Mouse (Mus musculus) erythroid progenitor cell, adult 5-6 weeks (primary cell): ENCODE data around the gene Slc45a3. TPM values are rescaled to one million over a fixed set of nuclear protein-coding genes. Genes with fewer than 3 reads are reported as not detected.
A peak's percentile ranks its signal among the peaks of the same experiment; 100 is the strongest.

Source experiments
- ATAC-seq: replicated peaks from 2 replicates; pipeline ENCODE4 v1.8.0; 2016; ENCODE audit warnings: moderate number of reproducible peaks, mild to moderate bottlenecking, moderate TSS enrichment, inconsistent platforms; ENCODE audit not compliant: poor library complexity, low FRiP score, severe bottlenecking
- total RNA-seq, 2 experiments: library from RNA; stranded (forward) in 1 of 2; stranded (reverse) in 1 of 2; fragments of 150-400 nt in 1 of 2; fragments of 186-747, 209-891 nt in 1 of 2; gene quantifications; 2 replicates each; pipeline versions ENCODE4 v1.2.3 to v1.2.4; 2015 to 2017; ENCODE audit warnings: low replicate concordance in 2 of 2

The Slc45a3 gene
- total RNA-seq, 2 experiments from 2014 or later, result not detected

DNA sequence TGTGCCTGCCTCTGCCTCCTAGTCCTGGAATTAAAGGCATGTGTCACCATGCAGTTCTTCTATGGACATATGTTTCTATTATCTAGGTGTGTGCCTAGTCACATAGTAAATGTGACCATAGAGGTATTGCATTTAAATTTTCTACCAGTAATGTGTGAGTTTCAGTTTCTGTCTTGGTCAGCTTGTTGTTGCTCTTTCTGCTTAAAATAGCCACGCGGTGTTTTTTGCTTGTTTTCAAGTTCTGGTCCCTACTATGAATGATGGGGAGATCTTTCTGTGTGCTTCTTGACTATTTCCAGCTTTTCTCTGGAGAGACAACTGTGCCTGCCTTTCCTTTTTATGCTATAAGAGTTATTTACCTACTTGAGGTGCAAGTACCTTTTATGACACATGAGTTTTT is 49.0 kb downstream of the Slc45a3 start:
- no peak for ATAC-seq

DNA sequence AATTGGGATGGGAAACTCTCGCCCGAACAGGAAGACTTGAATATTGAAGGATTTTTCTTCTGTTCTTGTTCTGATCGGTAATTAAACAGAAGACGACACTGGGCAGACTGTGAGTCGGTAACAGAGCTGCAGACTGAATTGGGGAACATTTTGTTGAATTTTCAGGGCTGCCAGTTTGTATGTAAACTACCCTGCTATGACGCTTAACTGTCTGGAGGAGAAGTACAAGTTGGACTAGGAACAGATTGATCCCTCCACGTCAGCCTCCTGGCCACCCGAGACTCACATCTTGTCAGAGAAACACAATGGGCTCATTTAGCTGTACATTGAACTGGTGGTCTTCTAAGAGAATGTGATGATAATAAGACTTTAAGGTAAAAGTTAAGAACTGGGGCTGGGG is 50.1 kb downstream of the Slc45a3 start:
- ATAC-seq, result no peak

DNA sequence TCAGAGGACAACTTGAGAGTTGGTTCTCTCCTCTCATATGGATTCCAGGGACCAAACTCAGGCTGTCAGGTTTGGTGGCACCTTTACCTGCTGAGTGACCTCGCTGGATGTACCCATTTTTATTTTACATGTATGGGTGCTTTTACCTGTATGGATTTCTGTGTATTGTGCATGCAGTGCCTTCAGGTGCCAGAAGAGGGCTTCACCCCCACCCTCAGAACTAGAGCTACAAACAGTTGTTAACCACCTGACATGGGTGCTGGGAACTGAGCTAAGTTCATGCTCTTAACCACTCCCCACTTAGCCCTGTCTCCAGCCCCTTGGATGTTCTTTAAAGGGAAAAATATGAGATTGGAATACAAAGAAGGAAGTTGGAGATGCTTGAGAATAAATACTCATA is 52.0 kb downstream of the Slc45a3 start:
- no peak; the same call in 1 of the 2 replicates for ATAC-seq

DNA sequence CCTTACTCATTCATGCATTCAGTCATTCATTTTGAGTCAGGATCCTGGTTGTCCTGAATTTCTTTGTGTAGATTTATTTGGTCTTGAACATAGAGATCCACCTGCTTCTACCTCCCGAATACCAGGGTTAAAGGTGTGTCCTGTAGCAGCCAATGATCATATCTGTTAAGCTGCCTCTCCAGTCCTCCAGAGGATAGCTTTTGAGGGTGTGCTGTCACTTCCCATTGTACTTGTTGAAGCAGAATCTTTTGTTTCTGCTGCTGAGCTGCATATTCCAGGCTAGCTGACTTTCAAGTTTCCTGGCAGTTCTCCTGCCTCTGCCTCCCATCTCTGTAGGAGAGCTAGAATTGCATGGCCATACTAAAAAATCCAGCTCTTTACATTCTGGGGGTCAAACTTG is 53.9 kb downstream of the Slc45a3 start:
- ATAC-seq, result no peak

DNA sequence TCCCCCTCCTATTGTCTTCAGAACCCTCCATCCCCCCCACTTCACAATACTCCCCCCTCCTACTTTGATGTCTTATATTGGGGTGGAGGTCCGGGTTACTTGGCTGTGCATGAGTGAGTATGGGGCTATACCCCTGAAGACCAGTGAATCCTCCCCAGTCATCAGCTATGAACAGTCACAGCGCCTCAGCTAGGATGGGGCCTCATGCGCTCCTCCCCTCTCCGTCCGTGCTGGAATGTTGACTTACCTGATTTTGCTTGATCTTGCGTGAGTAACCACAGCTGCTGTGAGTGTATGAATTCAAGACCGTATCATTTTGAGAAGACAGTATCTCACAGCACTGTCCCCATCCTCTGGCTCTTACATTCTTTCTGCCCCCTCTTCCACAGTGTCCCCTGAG is 57.1 kb downstream of the Slc45a3 start:
- ATAC-seq, result no peak

DNA sequence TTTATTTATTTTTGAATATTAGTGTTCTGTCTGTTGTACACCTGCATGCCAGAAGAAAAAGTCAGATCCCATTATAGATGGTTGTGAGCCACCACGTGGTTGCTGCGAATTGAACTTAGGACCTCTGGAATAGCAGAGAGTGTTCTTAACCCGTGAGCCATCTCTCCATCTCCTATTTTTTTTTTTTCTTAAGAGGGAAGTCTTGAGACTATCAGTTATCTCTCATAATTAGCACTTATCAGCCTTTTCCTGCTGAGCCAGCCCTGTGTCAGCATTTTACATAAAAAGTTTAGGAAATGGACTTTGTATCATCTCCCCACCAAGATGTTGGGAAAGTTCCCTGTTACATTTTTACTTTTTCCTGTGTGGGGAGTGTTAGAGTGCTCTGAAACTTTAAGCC is 59.3 kb downstream of the Slc45a3 start:
- ATAC-seq, result no peak

DNA sequence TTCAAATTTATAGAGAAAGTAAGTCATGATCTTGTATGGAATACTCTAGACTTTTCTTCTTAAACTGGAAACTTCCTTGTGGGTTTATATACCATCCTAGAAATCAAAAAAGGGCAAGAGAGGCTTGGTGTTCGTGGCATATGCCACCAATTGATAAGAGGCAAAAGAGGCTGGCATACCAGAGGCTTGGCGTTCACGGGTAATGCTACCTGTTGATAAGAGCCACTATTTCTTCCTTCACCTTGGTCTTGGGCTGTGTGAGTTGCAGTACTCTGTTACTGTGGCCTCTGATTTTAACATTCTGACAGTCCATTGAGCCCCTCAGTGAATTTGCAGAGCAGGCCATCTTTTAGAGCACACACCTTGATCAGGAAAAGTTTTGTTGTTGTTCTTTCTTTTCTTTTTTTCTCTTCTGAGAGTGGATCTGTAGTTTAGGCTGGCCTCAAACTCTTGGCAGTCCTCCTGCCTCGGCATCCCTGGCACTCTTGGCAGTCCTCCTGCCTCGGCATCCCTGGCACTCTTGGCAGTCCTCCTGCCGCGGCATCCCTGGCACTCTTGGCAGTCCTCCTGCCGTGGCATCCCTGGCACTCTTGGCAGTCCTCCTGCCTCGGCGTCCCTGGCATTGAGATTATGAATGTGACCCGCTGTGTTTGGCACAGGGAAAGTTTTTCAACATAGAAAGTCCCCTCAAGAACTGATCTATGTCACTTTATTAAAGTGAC is 64.3 kb downstream of the Slc45a3 start:
- peak; percentile 94 for ATAC-seq

DNA sequence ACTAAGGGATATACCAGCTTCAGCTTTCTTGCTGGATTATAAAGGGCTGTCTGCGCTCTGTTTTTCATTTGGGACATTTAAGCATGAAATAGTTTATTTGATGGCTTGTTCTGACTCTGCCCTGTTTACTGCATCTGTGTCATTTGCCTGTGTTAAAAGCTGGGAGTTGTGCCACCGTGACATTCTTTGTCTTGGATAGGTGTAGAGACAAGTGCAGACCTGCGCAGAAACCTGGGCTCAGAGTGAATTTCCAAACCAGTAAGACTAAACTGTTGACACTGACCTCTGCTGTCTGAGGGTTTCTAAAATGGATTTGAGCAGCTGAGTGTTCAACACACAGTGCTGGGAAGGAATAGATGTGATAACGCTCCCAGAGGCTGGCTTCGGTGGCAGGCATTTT is 65.2 kb downstream of the Slc45a3 start:
- ATAC-seq, result no peak

DNA sequence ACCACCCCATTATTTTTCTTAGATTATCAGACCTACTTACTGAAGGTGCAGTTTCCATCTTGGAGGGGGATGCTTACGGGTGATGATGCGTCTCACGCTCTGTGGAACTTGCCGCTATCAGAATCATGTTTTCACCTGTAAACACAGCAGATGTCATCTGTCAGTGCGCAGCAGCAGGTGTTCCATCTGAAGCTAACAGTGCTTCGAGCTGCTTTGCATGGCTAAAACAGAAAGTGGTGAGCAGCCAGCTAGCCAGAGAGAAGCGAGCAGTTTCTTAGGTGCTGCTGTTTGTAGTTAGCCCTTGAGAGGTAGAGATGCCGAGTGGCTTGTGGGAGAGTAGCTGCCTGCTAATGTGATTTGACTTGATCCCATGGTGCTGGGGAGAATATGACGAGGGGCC is 65.6 kb downstream of the Slc45a3 start:
- no peak for ATAC-seq

DNA sequence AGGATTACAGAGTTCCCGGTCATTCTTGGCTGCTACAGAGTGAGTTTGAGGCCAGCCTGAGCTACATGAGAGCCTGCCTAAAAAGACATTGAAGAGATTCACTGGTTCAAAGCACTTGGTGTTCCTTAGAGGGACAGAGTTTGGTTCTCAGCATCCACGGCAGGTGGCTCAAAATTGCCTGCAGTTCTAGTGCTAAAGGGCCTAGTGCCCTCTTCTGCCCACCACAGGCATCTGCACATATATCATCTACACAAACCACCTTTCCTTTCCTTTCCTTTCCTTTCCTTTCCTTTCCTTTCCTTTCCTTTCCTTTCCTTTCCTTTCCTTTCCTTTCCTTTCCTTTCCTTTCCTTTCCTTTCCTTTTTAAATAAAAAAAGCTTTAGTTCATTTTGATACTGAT is 67.8 kb downstream of the Slc45a3 start:
- no peak for ATAC-seq

DNA sequence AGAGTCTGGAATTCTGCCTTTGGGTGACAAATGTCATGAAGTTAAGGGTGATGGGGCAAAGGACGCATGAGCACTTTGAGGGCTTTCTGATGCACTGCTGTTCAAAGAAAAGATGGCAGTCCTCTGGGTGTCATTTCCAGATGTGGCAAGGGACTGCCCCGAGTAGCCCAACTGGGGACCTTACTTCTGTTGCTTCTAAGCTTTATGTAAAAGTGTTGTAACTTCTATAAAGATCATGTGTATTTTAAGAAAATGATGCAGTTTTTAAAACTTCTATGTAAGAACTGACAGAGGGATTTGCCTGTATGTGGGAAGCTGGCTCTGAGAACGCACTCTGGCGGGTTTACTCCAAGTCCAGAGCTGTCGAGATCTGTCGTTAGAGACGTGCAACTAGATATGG is 69.4 kb downstream of the Slc45a3 start:
- ATAC-seq, result no peak

Other genes starting within 250 kb of the Slc45a3 start
- gene Slc26a9, start 218.9 kb upstream of the Slc45a3 start, total RNA-seq (2015; ENCODE audit: low replicate concordance), result not detected in 2 replicates
- not detected in 2 replicates for gene Slc26a9, start 218.9 kb upstream of the Slc45a3 start, total RNA-seq (2017; ENCODE audit: low replicate concordance)
- gene Pm20d1, start 165.6 kb upstream of the Slc45a3 start, total RNA-seq (2015; ENCODE audit: low replicate concordance), result not detected in 2 replicates
- not detected in 2 replicates for gene Pm20d1, start 165.6 kb upstream of the Slc45a3 start, total RNA-seq (2017; ENCODE audit: low replicate concordance)
- 0.72 and 1.7 TPM in 2 replicates for gene Slc41a1, start 135.5 kb upstream of the Slc45a3 start, total RNA-seq (2015; ENCODE audit: low replicate concordance)
- 0.64 and 2.2 TPM in 2 replicates for gene Slc41a1, start 135.5 kb upstream of the Slc45a3 start, total RNA-seq (2017; ENCODE audit: low replicate concordance)
- gene Rab29, start 95.7 kb upstream of the Slc45a3 start, total RNA-seq (2015; ENCODE audit: low replicate concordance), result 4.3 and 4.6 TPM in 2 replicates
- 2.1 and 3.0 TPM in 2 replicates for gene Rab29, start 95.7 kb upstream of the Slc45a3 start, total RNA-seq (2017; ENCODE audit: low replicate concordance)
- 153 and 169 TPM in 2 replicates for gene Nucks1, start 52.4 kb upstream of the Slc45a3 start, total RNA-seq (2015; ENCODE audit: low replicate concordance)
- 248 and 299 TPM in 2 replicates for gene Nucks1, start 52.4 kb upstream of the Slc45a3 start, total RNA-seq (2017; ENCODE audit: low replicate concordance)
- 143 and 156 TPM in 2 replicates for gene Elk4, start 44.6 kb downstream of the Slc45a3 start, total RNA-seq (2015; ENCODE audit: low replicate concordance)
- gene Elk4, start 44.6 kb downstream of the Slc45a3 start, total RNA-seq (2017; ENCODE audit: low replicate concordance), result 66.2 and 68.6 TPM in 2 replicates
- gene Mfsd4a, start 105.1 kb downstream of the Slc45a3 start, total RNA-seq (2015; ENCODE audit: low replicate concordance), result 0.72 TPM in 1 of 2 replicates, not detected in the other
- 0.15 and 5.4 TPM in 2 replicates for gene Mfsd4a, start 105.1 kb downstream of the Slc45a3 start, total RNA-seq (2017; ENCODE audit: low replicate concordance)
- gene Cdk18, start 176.7 kb downstream of the Slc45a3 start, total RNA-seq (2015; ENCODE audit: low replicate concordance), result not detected in 2 replicates
- 0.13 TPM in 1 of 2 replicates, not detected in the other for gene Cdk18, start 176.7 kb downstream of the Slc45a3 start, total RNA-seq (2017; ENCODE audit: low replicate concordance)
- not detected in 2 replicates for gene Lemd1, start 228.5 kb downstream of the Slc45a3 start, total RNA-seq (2015; ENCODE audit: low replicate concordance)
- not detected in 2 replicates for gene Lemd1, start 228.5 kb downstream of the Slc45a3 start, total RNA-seq (2017; ENCODE audit: low replicate concordance)
- gene AC124108.1, start 228.5 kb downstream of the Slc45a3 start, total RNA-seq (2015; ENCODE audit: low replicate concordance), result not detected in 2 replicates
- gene AC124108.1, start 228.5 kb downstream of the Slc45a3 start, total RNA-seq (2017; ENCODE audit: low replicate concordance), result not detected in 2 replicates